28 mouse cellular contexts compared by ENCODE assay signal in the genomic region with DNA sequence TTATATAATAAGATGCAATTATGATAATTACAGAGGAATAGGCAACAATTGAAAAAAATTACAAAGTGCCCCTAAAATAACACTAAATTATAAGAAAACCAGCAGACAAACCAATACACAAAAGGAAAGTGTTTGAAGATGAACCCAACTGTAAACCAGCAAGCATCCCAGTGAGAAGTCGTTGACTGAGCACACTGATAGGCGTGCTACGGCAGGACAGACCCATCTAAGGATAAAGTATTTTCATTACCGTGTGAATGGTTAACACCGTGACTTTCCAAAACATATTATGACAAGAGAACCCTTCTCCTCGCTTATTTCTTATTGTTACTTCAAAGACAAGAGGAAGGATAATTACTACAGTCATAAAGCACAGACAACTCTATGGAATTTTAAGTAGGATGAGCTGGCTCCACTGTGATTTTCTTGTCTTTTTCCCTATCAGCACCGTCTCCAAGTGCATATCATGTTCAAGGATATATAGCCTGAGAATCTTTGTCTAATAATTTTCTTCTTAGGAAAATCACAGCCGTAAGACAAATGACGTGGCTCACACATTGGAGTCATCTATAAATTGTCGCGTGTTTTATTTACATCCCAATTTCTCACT. TPM values are rescaled to one million over a fixed set of nuclear protein-coding genes. Genes with fewer than 3 reads are reported as not detected.
DNase-seq lines count a peak whose midpoint lies in the region; ATAC-seq and TF ChIP-seq lines count a peak whose summit lies in the region.
"Had no signal": no experiment of that assay in that cellular context is flagged by ENCODE, and none has a peak within 500 bp of the region (broad histone marks: within the 10 kb centered on the region; RNA-seq: fewer than 3 reads in every experiment).

No protein-coding gene starts in this region.

- no peaks in the 10 kb centered on the region for H3K27me3 ChIP-seq in forebrain, embryonic 13.5 days
- no peaks in the 10 kb centered on the region for H3K27me3 ChIP-seq in forebrain, embryonic 11.5 days (ENCODE audit: control insufficient read depth, insufficient read depth, low read length)
- H3K27me3 ChIP-seq in forebrain, embryonic 15.5 days: no peaks in the 10 kb centered on the region
- H3K27me3 ChIP-seq in forebrain, embryonic 12.5 days: no peaks in the 10 kb centered on the region
- H3K27me3 ChIP-seq in midbrain, embryonic 14.5 days (ENCODE audit: control insufficient read depth, insufficient read depth, low read length): no peaks in the 10 kb centered on the region
- no peaks in the 10 kb centered on the region for H3K27me3 ChIP-seq in midbrain, embryonic 16.5 days (ENCODE audit: control insufficient read depth, insufficient read depth, low read depth, low read length)
- no peaks in the 10 kb centered on the region for H3K27me3 ChIP-seq in forebrain, postnatal 0 days (ENCODE audit: insufficient read depth, low read length)
- H3K27me3 ChIP-seq: CH12.LX; embryonic facial prominence, embryonic 13.5 days; embryonic facial prominence, embryonic 15.5 days; Patski had no signal

- no peak for TF ChIP-seq CTCF in forebrain, postnatal 0 days (IDR thresholded peaks at IDR 0.05; ENCODE audit: low read depth)

- DNase-seq in forebrain, embryonic 11.5 days (ENCODE audit: low spot score): no peak
- DNase-seq in midbrain, embryonic 14.5 days: peak; percentile 27
- DNase-seq in forebrain, postnatal 0 days: no peak
- DNase-seq in spleen, postnatal 36 days (ENCODE audit: low spot score in 2 of 2): no peak
- DNase-seq: adrenal gland, adult 8-10 months; adrenal gland, postnatal 14 days; adrenal gland, postnatal 36 days; B cell, adult 2 months; cerebellum, adult 11 months; cerebellum, adult 18-20 months; cerebellum, adult 8-10 months; cerebellum, adult 9-11 months; cerebellum, postnatal 14 days; cerebellum, postnatal 36 days; embryo, embryonic 11 days had no signal

- H3K36me3 ChIP-seq in forebrain, embryonic 13.5 days (ENCODE audit: poor library complexity, severe bottlenecking): no peaks in the 10 kb centered on the region
- H3K36me3 ChIP-seq in forebrain, embryonic 11.5 days (ENCODE audit: control insufficient read depth, insufficient read depth, low read length): no peaks in the 10 kb centered on the region
- no peaks in the 10 kb centered on the region for H3K36me3 ChIP-seq in forebrain, embryonic 15.5 days
- H3K36me3 ChIP-seq in forebrain, embryonic 12.5 days (replicated peaks): no peaks in the 10 kb centered on the region
- H3K36me3 ChIP-seq in midbrain, embryonic 14.5 days (ENCODE audit: control insufficient read depth, insufficient read depth, low read length): no peaks in the 10 kb centered on the region
- H3K36me3 ChIP-seq in midbrain, embryonic 16.5 days (ENCODE audit: control insufficient read depth, insufficient read depth, low read length): no peaks in the 10 kb centered on the region
- H3K36me3 ChIP-seq in forebrain, postnatal 0 days (ENCODE audit: insufficient read depth): no peaks in the 10 kb centered on the region
- H3K36me3 ChIP-seq: embryonic facial prominence, embryonic 13.5 days; embryonic facial prominence, embryonic 15.5 days; G1E had no signal

- 0 out of 2 replicates have a peak, but pooled peaks cover 6% of the 10 kb centered on the region for H3K4me1 ChIP-seq in forebrain, embryonic 13.5 days
- no peaks in the 10 kb centered on the region for H3K4me1 ChIP-seq in forebrain, embryonic 11.5 days (replicated peaks; ENCODE audit: control insufficient read depth, insufficient read depth, low read length)
- no peaks in the 10 kb centered on the region; the same call in 1 of the 2 replicates for H3K4me1 ChIP-seq in forebrain, embryonic 15.5 days
- H3K4me1 ChIP-seq in forebrain, embryonic 12.5 days: peaks cover 12% of the 10 kb centered on the region
- H3K4me1 ChIP-seq in midbrain, embryonic 14.5 days (ENCODE audit: control insufficient read depth, insufficient read depth, low read length): no peaks in the 10 kb centered on the region
- H3K4me1 ChIP-seq in midbrain, embryonic 16.5 days (ENCODE audit: control insufficient read depth, insufficient read depth, low read length): peaks cover 7% of the 10 kb centered on the region; the same call in 1 of the 2 replicates
- no peaks in the 10 kb centered on the region; the same call in 1 of the 2 replicates for H3K4me1 ChIP-seq in forebrain, postnatal 0 days (ENCODE audit: insufficient read depth)
- H3K4me1 ChIP-seq: embryonic facial prominence, embryonic 13.5 days; embryonic facial prominence, embryonic 15.5 days had no signal

- no peaks in the 10 kb centered on the region for H3K9me3 ChIP-seq in forebrain, embryonic 13.5 days (replicated peaks)
- H3K9me3 ChIP-seq in forebrain, embryonic 11.5 days (ENCODE audit: control insufficient read depth, low read length): no peaks in the 10 kb centered on the region; the same call in 1 of the 2 replicates
- H3K9me3 ChIP-seq in forebrain, embryonic 15.5 days: no peaks in the 10 kb centered on the region
- no peaks in the 10 kb centered on the region for H3K9me3 ChIP-seq in forebrain, embryonic 12.5 days
- no peaks in the 10 kb centered on the region for H3K9me3 ChIP-seq in midbrain, embryonic 14.5 days (ENCODE audit: control insufficient read depth, low read length)
- no peaks in the 10 kb centered on the region for H3K9me3 ChIP-seq in midbrain, embryonic 16.5 days (replicated peaks; ENCODE audit: control insufficient read depth, low read length, poor library complexity, severe bottlenecking)
- no peaks in the 10 kb centered on the region for H3K9me3 ChIP-seq in forebrain, postnatal 0 days (ENCODE audit: low read length)
- H3K9me3 ChIP-seq: embryonic facial prominence, embryonic 15.5 days; G1E had no signal

- WGBS in forebrain, embryonic 13.5 days: 71% methylated on average over 11 of the region's 11 CpGs
- WGBS in forebrain, embryonic 11.5 days: 85% methylated on average over 11 of the region's 11 CpGs
- 62% methylated on average over 11 of the region's 11 CpGs for whole genome bisulfite sequencing in forebrain, embryonic 15.5 days
- 74% methylated on average over 11 of the region's 11 CpGs for WGBS in forebrain, embryonic 12.5 days
- 73% methylated on average over 11 of the region's 11 CpGs for WGBS in midbrain, embryonic 14.5 days
- WGBS in midbrain, embryonic 16.5 days: 64% methylated on average over 11 of the region's 11 CpGs
- 63% methylated on average over 11 of the region's 11 CpGs for WGBS in forebrain, postnatal 0 days

- no peak overlapping the region for H3K27ac ChIP-seq in forebrain, embryonic 13.5 days
- H3K27ac ChIP-seq in forebrain, embryonic 11.5 days (ENCODE audit: low read depth, low read length): no peak overlapping the region
- no peak overlapping the region for H3K27ac ChIP-seq in forebrain, embryonic 15.5 days (replicated peaks)
- no peak overlapping the region for H3K27ac ChIP-seq in forebrain, embryonic 12.5 days
- H3K27ac ChIP-seq in midbrain, embryonic 14.5 days (replicated peaks; ENCODE audit: low read depth, low read length): no peak overlapping the region
- H3K27ac ChIP-seq in midbrain, embryonic 16.5 days (ENCODE audit: low read length): no peak overlapping the region
- peak overlapping the region; percentile 29; the same call in 1 of the 2 replicates for H3K27ac ChIP-seq in forebrain, postnatal 0 days (ENCODE audit: low read depth, low read length)
- H3K27ac ChIP-seq: embryonic facial prominence, embryonic 13.5 days; embryonic facial prominence, embryonic 15.5 days had no signal

- H3K4me3 ChIP-seq in forebrain, embryonic 13.5 days: no peak overlapping the region
- no peak overlapping the region for H3K4me3 ChIP-seq in forebrain, embryonic 11.5 days (ENCODE audit: low read depth, low read length)
- no peak overlapping the region for H3K4me3 ChIP-seq in forebrain, embryonic 15.5 days
- no peak overlapping the region for H3K4me3 ChIP-seq in forebrain, embryonic 12.5 days (replicated peaks)
- no peak overlapping the region for H3K4me3 ChIP-seq in midbrain, embryonic 14.5 days (replicated peaks; ENCODE audit: low read depth, low read length)
- no peak overlapping the region for H3K4me3 ChIP-seq in midbrain, embryonic 16.5 days (ENCODE audit: low read depth, low read length)
- no peak overlapping the region for H3K4me3 ChIP-seq in forebrain, postnatal 0 days (ENCODE audit: low read depth, low read length)
- H3K4me3 ChIP-seq: embryonic facial prominence, embryonic 13.5 days; embryonic facial prominence, embryonic 15.5 days; erythroblast, embryonic 14.5 days had no signal

- peak; percentile 44; the same call in 1 of the 2 replicates for ATAC-seq in forebrain, embryonic 13.5 days
- no peak for ATAC-seq in forebrain, embryonic 11.5 days (replicated peaks; ENCODE audit: low FRiP score)
- peak; percentile 49 for ATAC-seq in forebrain, embryonic 15.5 days (replicated peaks)
- ATAC-seq in forebrain, embryonic 12.5 days (ENCODE audit: low FRiP score): no peak
- ATAC-seq in midbrain, embryonic 14.5 days (ENCODE audit: low FRiP score, low TSS enrichment): no peak
- ATAC-seq in midbrain, embryonic 16.5 days: no peak
- ATAC-seq in forebrain, postnatal 0 days: peak; percentile 68; the same call in 1 of the 2 replicates
- ATAC-seq: activated CD4-positive, CD25-positive, alpha-beta regulatory T cell, adult 4 months; CD4-positive, CD25-positive, alpha-beta regulatory T cell, adult 4 months; Patski had no signal

- no peak overlapping the region for H3K9ac ChIP-seq in forebrain, embryonic 13.5 days
- no peak overlapping the region for H3K9ac ChIP-seq in forebrain, embryonic 11.5 days (ENCODE audit: low read length)
- H3K9ac ChIP-seq in forebrain, embryonic 15.5 days (replicated peaks): no peak overlapping the region
- no peak overlapping the region for H3K9ac ChIP-seq in forebrain, embryonic 12.5 days
- no peak overlapping the region for H3K9ac ChIP-seq in midbrain, embryonic 14.5 days (replicated peaks; ENCODE audit: low read length)
- no peak overlapping the region for H3K9ac ChIP-seq in midbrain, embryonic 16.5 days (ENCODE audit: low read depth, low read length)
- H3K9ac ChIP-seq in forebrain, postnatal 0 days: no peak overlapping the region
- H3K9ac ChIP-seq: embryonic facial prominence, embryonic 13.5 days; embryonic facial prominence, embryonic 15.5 days had no signal

- H3K4me2 ChIP-seq in forebrain, embryonic 13.5 days: no peak overlapping the region
- no peak overlapping the region for H3K4me2 ChIP-seq in forebrain, embryonic 11.5 days (ENCODE audit: low read depth, low read length, severe bottlenecking)
- no peak overlapping the region for H3K4me2 ChIP-seq in forebrain, embryonic 15.5 days (replicated peaks)
- H3K4me2 ChIP-seq in forebrain, embryonic 12.5 days: no peak overlapping the region
- no peak overlapping the region for H3K4me2 ChIP-seq in midbrain, embryonic 14.5 days (ENCODE audit: low read length)
- H3K4me2 ChIP-seq in midbrain, embryonic 16.5 days (ENCODE audit: low read length): no peak overlapping the region
- H3K4me2 ChIP-seq in forebrain, postnatal 0 days (ENCODE audit: low read depth): no peak overlapping the region
- H3K4me2 ChIP-seq: embryonic facial prominence, embryonic 13.5 days; embryonic facial prominence, embryonic 15.5 days had no signal

RNA-seq across cellular contexts. Expression of gene St6galnac5, which starts 34.9 kb away (rescaled TPM):
- 5.7 and 6.7 TPM in 2 replicates for polyA plus RNA-seq in forebrain, embryonic 13.5 days (2015; fragmentation: Nextera tagmentation; extraction: Ambion mirVana)
- polyA plus RNA-seq in forebrain, embryonic 11.5 days (2014; fragmentation: Nextera tagmentation; extraction: Ambion mirVana): 0.69 and 1.3 TPM in 2 replicates
- 17.7 and 18.3 TPM in 2 replicates for polyA plus RNA-seq in forebrain, embryonic 15.5 days (2015; fragmentation: Nextera tagmentation; extraction: Ambion mirVana)
- 2.8 and 3.4 TPM in 2 replicates for polyA plus RNA-seq in forebrain, embryonic 12.5 days (2016; fragmentation: Nextera tagmentation; extraction: Ambion mirVana)
- polyA plus RNA-seq in midbrain, embryonic 14.5 days (2014; fragmentation: Nextera tagmentation; extraction: Ambion mirVana): 20.6 and 25.7 TPM in 2 replicates
- polyA plus RNA-seq in midbrain, embryonic 16.5 days (2015; fragmentation: Nextera tagmentation; extraction: Ambion mirVana): 25.9 and 38.6 TPM in 2 replicates
- 23.9 and 26.8 TPM in 2 replicates for total RNA-seq in forebrain, postnatal 0 days (2014; rRNA removed)
- polyA plus RNA-seq in forebrain, postnatal 0 days (2015; fragmentation: Nextera tagmentation; extraction: Ambion mirVana): 23.4 and 38.3 TPM in 2 replicates
- total RNA-seq: CH12.LX; common myeloid progenitor, adult 5-6 weeks had no signal
- polyA plus RNA-seq: CD4-positive, CD25-positive, alpha-beta regulatory T cell, adult 4 months; erythroblast, embryonic 14.5 days; G1E had no signal

Comparison
In these comparisons a context has a peak if more than half of its experiments do, and no peak if none do; other contexts are left out.
1. ATAC-seq: peak in forebrain, embryonic 13.5 days (single experiment), forebrain, embryonic 15.5 days (single experiment) and forebrain, postnatal 0 days (single experiment); none in forebrain, embryonic 11.5 days (single experiment), forebrain, embryonic 12.5 days (single experiment), midbrain, embryonic 14.5 days (single experiment) and midbrain, embryonic 16.5 days (single experiment).